Mouse (Mus musculus) bone marrow, adult 2 months (tissue): ENCODE data around the gene Tead3. TPM values are rescaled to one million over a fixed set of nuclear protein-coding genes. Genes with fewer than 3 reads are reported as not detected.

Source experiments
- H3K27ac ChIP-seq: fragments of 200-500 bp; 2 replicates; pipeline ENCODE4 v1.5.1; 2012; ENCODE audit warnings: low read depth, mild to moderate bottlenecking, control low read depth, inconsistent platforms, low read length; ENCODE audit not compliant: control insufficient read depth, poor library complexity, insufficient read depth
- H3K4me1 ChIP-seq: fragments of 200-500 bp; 2 replicates; pipeline ENCODE4 v1.6.1; 2011; ENCODE audit warnings: low read length; ENCODE audit not compliant: control insufficient read depth, insufficient read depth
- H3K4me3 ChIP-seq: fragments of 200-500 bp; replicated peaks from 2 replicates; pipeline ENCODE3; 2011; ENCODE audit warnings: mild to moderate bottlenecking, low read depth, low read length, control low read depth; ENCODE audit not compliant: control insufficient read depth
- CTCF ChIP-seq: fragments of 200-500 bp; IDR thresholded peaks from 2 replicates; pipeline ENCODE4 v1.5.1; 2011; ENCODE audit warnings: low read length, control low read depth; ENCODE audit not compliant: control insufficient read depth, insufficient read depth
- POLR2A ChIP-seq: fragments of 200-500 bp; IDR thresholded peaks from 2 replicates; pipeline ENCODE4 v1.6.1; 2011; ENCODE audit warnings: low read depth, mild to moderate bottlenecking, control low read depth, low read length, borderline replicate concordance; ENCODE audit not compliant: control insufficient read depth
- WGBS: fragments of 180-500 bp; shearing (Covaris S2); methylation state at CpG from one replicate; pipeline ENCODE4 v1.1.7; 2018; 5-methylcytosine and 5-hydroxymethylcytosine counted together
- polyA plus RNA-seq: library from polyadenylated mRNA; stranded (reverse); fragments of >200 nt; gene quantifications from 2 replicates; pipeline ENCODE4 v1.2.4, GENCODE M21; 2011; ENCODE audit warnings: low replicate concordance; ENCODE audit not compliant: missing spikeins, insufficient read depth, insufficient read length

The Tead3 gene
- polyA plus RNA-seq, 1 experiment = 2.8 TPM

GRCm38 (mm10) chr17:28281866-28282441, 68.7 kb downstream of the Tead3 start:
- TF ChIP-seq POLR2A (no peak), CTCF (no peak)
- Histone ChIP-seq H3K4me3 (no peak overlapping the region), H3K4me1 (no peaks in the 10 kb centered on the region), H3K27ac (no peak overlapping the region)
- 59% methylated on average over 7 of the region's 7 CpGs for WGBS

Other genes with a start within 250 kb of the Tead3 start
- 0.57 TPM in 1 of 2 replicates, not detected in the other for gene Scube3, start 208.7 kb downstream of the Tead3 start, polyA plus RNA-seq
- 4.3 and 11.8 TPM in 2 replicates for gene Zfp523, start 173.7 kb downstream of the Tead3 start, polyA plus RNA-seq
- gene Def6, start 143.0 kb downstream of the Tead3 start, polyA plus RNA-seq = 41.3 and 45.4 TPM in 2 replicates
- 4.4 and 13.2 TPM in 2 replicates for gene Ppard, start 118.1 kb downstream of the Tead3 start, polyA plus RNA-seq
- 24.9 and 40.5 TPM in 2 replicates for gene Fance, start 37.3 kb downstream of the Tead3 start, polyA plus RNA-seq
- 776 and 1,141 TPM in 2 replicates for gene Rpl10a, start 22.3 kb downstream of the Tead3 start, polyA plus RNA-seq
- gene Tulp1, start 14.4 kb upstream of the Tead3 start, polyA plus RNA-seq = 1.9 and 7.8 TPM in 2 replicates
- 29.4 and 48.6 TPM in 2 replicates for gene Fkbp5, start 166.7 kb upstream of the Tead3 start, polyA plus RNA-seq
- not detected in 2 replicates for gene Armc12, start 180.0 kb upstream of the Tead3 start, polyA plus RNA-seq
- gene Clpsl2, start 198.6 kb upstream of the Tead3 start, polyA plus RNA-seq = not detected in 2 replicates
- gene Clps, start 209.9 kb upstream of the Tead3 start, polyA plus RNA-seq = not detected in 2 replicates
- gene Lhfpl5, start 224.8 kb upstream of the Tead3 start, polyA plus RNA-seq = not detected in 2 replicates